Mouse (Mus musculus) liver, adult 2 months (tissue): ENCODE measurements around the gene Rragb.

Source experiments
- CTCF ChIP-seq: fragments of 200-500 bp; IDR thresholded peaks from 2 replicates; pipeline ENCODE4 v1.5.1; 2011; ENCODE audit warnings: low read depth, low read length, control low read depth
- POLR2A ChIP-seq: fragments of 200-500 bp; IDR thresholded peaks from 2 replicates; pipeline ENCODE4 v1.6.1; 2011; ENCODE audit warnings: low read length, control low read depth; ENCODE audit not compliant: insufficient read depth; ENCODE audit errors: extremely low read depth

- TF ChIP-seq CTCF (no peak), POLR2A (no peak)
Measured at GRCm38 (mm10) chrX:153118486-153118885, 21.3 kb upstream of the Rragb start, which contains the start of gene Foxr2.
